Comparison of ENCODE assay signal across 9 mouse cellular contexts in the genomic region with DNA sequence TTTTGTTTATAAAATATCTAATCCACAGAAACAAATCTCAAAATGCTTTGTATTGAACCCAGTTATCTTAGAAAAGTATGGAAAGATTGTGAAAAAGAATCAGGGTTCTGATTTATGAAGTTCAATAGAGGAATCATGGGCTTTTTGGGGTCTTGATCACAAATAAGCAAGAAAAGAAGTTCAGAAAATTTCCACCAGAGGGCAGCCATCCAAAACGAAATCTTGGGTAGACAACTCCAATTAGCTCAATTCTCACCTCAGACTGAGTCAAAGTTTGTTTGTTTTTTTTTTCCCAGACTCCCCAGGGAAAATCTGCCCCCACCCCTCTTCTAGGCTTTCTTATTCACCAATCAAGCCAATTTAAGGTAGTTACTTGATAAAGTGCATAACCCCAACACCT. TPM values are rescaled to one million over a fixed set of nuclear protein-coding genes. Genes with fewer than 3 reads are reported as not detected.
DNase-seq lines count a peak whose midpoint lies in the region; ATAC-seq and TF ChIP-seq lines count a peak whose summit lies in the region.
"Had no signal": no experiment of that assay in that cellular context is flagged by ENCODE, and none has a peak within 500 bp of the region (broad histone marks: within the 10 kb centered on the region; RNA-seq: fewer than 3 reads in every experiment).

No protein-coding gene starts in this region.

- no peaks in the 10 kb centered on the region for H3K36me3 ChIP-seq in liver, embryonic 14.5 days (replicated peaks; ENCODE audit: control insufficient read depth, insufficient read depth, low read depth)
- H3K36me3 ChIP-seq in liver, embryonic 11.5 days (ENCODE audit: control insufficient read depth, insufficient read depth, low read length): no peaks in the 10 kb centered on the region
- H3K36me3 ChIP-seq: liver, embryonic 13.5 days had no signal

- H3K27ac ChIP-seq in liver, embryonic 14.5 days: no peak overlapping the region
- no peak overlapping the region for H3K27ac ChIP-seq in liver, embryonic 11.5 days (ENCODE audit: low read depth, low read length)
- H3K27ac ChIP-seq: liver, embryonic 13.5 days had no signal

- H3K9ac ChIP-seq in liver, embryonic 14.5 days (replicated peaks): no peak overlapping the region
- no peak overlapping the region for H3K9ac ChIP-seq in liver, embryonic 11.5 days (ENCODE audit: low read depth, low read length)
- H3K9ac ChIP-seq: liver, embryonic 13.5 days had no signal

- no peaks in the 10 kb centered on the region for H3K9me3 ChIP-seq in liver, embryonic 14.5 days (ENCODE audit: control insufficient read depth, low read length)
- no peaks in the 10 kb centered on the region for H3K9me3 ChIP-seq in liver, embryonic 11.5 days (ENCODE audit: control insufficient read depth, low read length)
- H3K9me3 ChIP-seq: liver, embryonic 13.5 days had no signal

- H3K27me3 ChIP-seq in liver, embryonic 14.5 days (ENCODE audit: control insufficient read depth, insufficient read depth, low read length): no peaks in the 10 kb centered on the region
- H3K27me3 ChIP-seq in liver, embryonic 11.5 days (replicated peaks; ENCODE audit: control insufficient read depth, insufficient read depth, low read length): no peaks in the 10 kb centered on the region
- H3K27me3 ChIP-seq: liver, embryonic 13.5 days had no signal

- peak; percentile 28; the same call in 1 of the 2 replicates for TF ChIP-seq CTCF in liver, embryonic 14.5 days (IDR thresholded peaks at IDR 0.05; ENCODE audit: low read depth)
- peak; percentile 26; the same call in 1 of the 2 replicates for TF ChIP-seq CTCF in lung, adult 2 months (IDR thresholded peaks at IDR 0.05; ENCODE audit: insufficient read depth, low read length)

- peak; percentile 4 for DNase-seq in gastrocnemius, adult 18-20 months (ENCODE audit: low spot score)
- DNase-seq in gastrocnemius, postnatal 25 days: no peak
- DNase-seq in liver, embryonic 14.5 days (ENCODE audit: low read depth in 3 of 3, low spot score in 3 of 3): no peak
- DNase-seq in liver, embryonic 11.5 days (ENCODE audit: low spot score): no peak
- peak; percentile 26 for DNase-seq in ZHBTc4 (ENCODE audit: low read depth, low spot score)
- DNase-seq in lung, adult 2 months: no peak
- peak; percentile 56 for DNase-seq in thymus, postnatal 4 days
- DNase-seq in spleen, postnatal 4 days (ENCODE audit: low spot score in 2 of 2): no peak
- DNase-seq: liver, embryonic 13.5 days had no signal

- 0% methylated on average over 1 of the region's 1 CpGs for WGBS in liver, embryonic 14.5 days (ENCODE audit: insufficient replicate concordance)
- WGBS in liver, embryonic 11.5 days: 6% methylated on average over 1 of the region's 1 CpGs
- 11% methylated on average over 1 of the region's 1 CpGs for WGBS in lung, adult 2 months

- TF ChIP-seq POLR2A in lung, adult 2 months (IDR thresholded peaks at IDR 0.05; ENCODE audit: borderline replicate concordance, extremely low read depth, low read depth, low read length): no peak

- ATAC-seq in liver, embryonic 14.5 days (ENCODE audit: insufficient read depth): no peak
- no peak for ATAC-seq in liver, embryonic 11.5 days (replicated peaks; ENCODE audit: low FRiP score)

- no peak overlapping the region for H3K4me3 ChIP-seq in liver, embryonic 14.5 days (ENCODE audit: insufficient read depth in 1 of 2, low read depth in 2 of 2, low read length in 2 of 2)
- H3K4me3 ChIP-seq in liver, embryonic 11.5 days (ENCODE audit: low read depth, low read length): no peak overlapping the region
- H3K4me3 ChIP-seq in lung, adult 2 months (replicated peaks; ENCODE audit: extremely low read depth, low read depth, low read length): no peak overlapping the region
- H3K4me3 ChIP-seq: liver, embryonic 13.5 days had no signal

- H3K4me1 ChIP-seq in liver, embryonic 14.5 days (replicated peaks; ENCODE audit: control insufficient read depth in 2 of 2, insufficient read depth in 2 of 2, low read length in 1 of 2): no peaks in the 10 kb centered on the region; a peak in 1 of 4 replicates
- no peaks in the 10 kb centered on the region for H3K4me1 ChIP-seq in liver, embryonic 11.5 days (replicated peaks; ENCODE audit: control insufficient read depth, insufficient read depth, low read length)
- H3K4me1 ChIP-seq in lung, adult 2 months (ENCODE audit: control insufficient read depth, insufficient read depth, low read length): no peaks in the 10 kb centered on the region
- H3K4me1 ChIP-seq: liver, embryonic 13.5 days had no signal

- no peak for TF ChIP-seq EP300 in liver, embryonic 14.5 days (IDR thresholded peaks at IDR 0.05; ENCODE audit: low read depth)

- H3K4me2 ChIP-seq in liver, embryonic 14.5 days (ENCODE audit: low read depth): no peak overlapping the region
- H3K4me2 ChIP-seq in liver, embryonic 11.5 days: no peak overlapping the region
- H3K4me2 ChIP-seq: liver, embryonic 13.5 days had no signal

RNA-seq across cellular contexts. Expression of a gene that starts 9.7 kb away (rescaled TPM):
- total RNA-seq in gastrocnemius, adult 18-20 months (2021): under 1 TPM; 0.14 to 0.53 TPM
- total RNA-seq in gastrocnemius, postnatal 25 days (2021): under 1 TPM; 0.13 to 0.49 TPM
- polyA plus RNA-seq in liver, embryonic 14.5 days (2012; rRNA removed): 5.8 and 7.5 TPM in 2 replicates
- 5.0 and 6.0 TPM in 2 replicates for polyA plus RNA-seq in liver, embryonic 14.5 days (2014; fragmentation: Nextera tagmentation; extraction: Ambion mirVana)
- 13.1 and 17.3 TPM in 2 replicates for polyA plus RNA-seq in liver, embryonic 11.5 days (2014; fragmentation: Nextera tagmentation; extraction: Ambion mirVana)
- 7.8 and 12.3 TPM in 2 replicates for polyA plus RNA-seq in lung, adult 2 months (2012; rRNA removed)

RNA-seq across cellular contexts. Expression of a gene that starts 21.0 kb away (rescaled TPM):
- not detected for total RNA-seq in gastrocnemius, adult 18-20 months (2021)
- total RNA-seq in gastrocnemius, postnatal 25 days (2021): not detected
- 3.7 and 4.8 TPM in 2 replicates for polyA plus RNA-seq in liver, embryonic 14.5 days (2012; rRNA removed)
- 6.3 and 6.4 TPM in 2 replicates for polyA plus RNA-seq in liver, embryonic 14.5 days (2014; fragmentation: Nextera tagmentation; extraction: Ambion mirVana)
- 0.17 and 0.34 TPM in 2 replicates for polyA plus RNA-seq in liver, embryonic 11.5 days (2014; fragmentation: Nextera tagmentation; extraction: Ambion mirVana)
- 4.7 and 14.0 TPM in 2 replicates for polyA plus RNA-seq in lung, adult 2 months (2012; rRNA removed)

Comparison
In these comparisons a context has a peak if more than half of its experiments do, and no peak if none do; other contexts are left out.
1. DNase-seq: peak in gastrocnemius, adult 18-20 months (single experiment), ZHBTc4 (single experiment) and thymus, postnatal 4 days (single experiment); none in gastrocnemius, postnatal 25 days (single experiment), liver, embryonic 14.5 days (0 of 3), liver, embryonic 11.5 days (single experiment), lung, adult 2 months (single experiment) and spleen, postnatal 4 days (0 of 2).